Mouse (Mus musculus): Measurements from ENCODE around the gene Dnah2. TPM values are rescaled to one million over a fixed set of nuclear protein-coding genes. Genes with fewer than 3 reads are reported as not detected.
"Not testable (repeated sequence)": the region's sequence is repeated elsewhere in the genome, so short reads cannot be mapped to it uniquely, and the experiment has no call there.

Dnah2 gene
- total RNA-seq, 1 experiment from 2014 or later = 0.12 TPM

- no peak for ATAC-seq (ENCODE audit: extremely low read depth, insufficient number of reproducible peaks, low FRiP score, poor library complexity, severe bottlenecking)
These were observed 145.0 kb downstream of the Dnah2 start for GRCm38 (mm10) chr11:69403691-69404594.

- ATAC-seq (ENCODE audit: extremely low read depth, insufficient number of reproducible peaks, low FRiP score, poor library complexity, severe bottlenecking) = no peak
These were observed 146.9 kb downstream of the Dnah2 start for GRCm38 (mm10) chr11:69401987-69402386.

GRCm38 (mm10) chr11:69401210-69401637, 147.7 kb downstream of the Dnah2 start:
- ATAC-seq (ENCODE audit: extremely low read depth, insufficient number of reproducible peaks, low FRiP score, poor library complexity, severe bottlenecking) = peak; percentile 85

DNA sequence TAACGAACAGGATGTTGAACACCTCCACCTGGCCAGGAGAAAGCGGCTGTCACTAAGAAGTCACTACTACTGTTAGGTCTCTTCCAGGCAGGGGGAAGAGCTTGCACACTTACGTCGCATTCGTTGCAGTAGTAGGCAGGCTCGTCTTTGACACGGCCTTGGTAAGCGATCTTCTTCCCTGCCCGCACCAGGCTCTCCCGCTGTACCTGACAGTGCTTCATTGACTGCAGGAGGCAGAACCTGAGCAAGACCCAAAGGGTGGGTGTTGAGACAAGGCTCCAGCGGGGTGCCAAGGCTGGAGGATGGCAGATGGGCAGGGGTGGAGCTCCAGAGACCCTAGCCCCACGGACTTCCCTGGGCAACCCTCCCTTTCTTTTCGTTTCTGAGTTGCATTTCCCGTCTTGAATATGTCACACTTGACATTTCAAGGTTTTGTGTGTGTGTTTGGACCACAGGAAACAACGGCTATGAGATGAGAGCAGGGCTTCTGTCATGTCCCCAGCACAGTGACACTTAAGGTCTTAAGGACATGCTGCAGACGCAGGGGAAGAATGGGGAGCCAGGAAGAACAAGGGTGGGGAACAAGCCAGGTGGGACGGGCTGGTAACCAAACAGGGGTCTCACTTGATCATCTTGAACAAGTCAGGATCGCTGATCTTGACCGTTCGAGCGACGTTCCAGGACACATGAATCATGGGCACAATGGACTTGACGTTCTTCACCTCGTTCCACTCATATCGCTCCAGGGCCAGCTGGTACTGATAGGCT, 148.6 kb downstream of the Dnah2 start:
- ATAC-seq (ENCODE audit: extremely low read depth, insufficient number of reproducible peaks, low FRiP score, poor library complexity, severe bottlenecking) = no peak

DNA sequence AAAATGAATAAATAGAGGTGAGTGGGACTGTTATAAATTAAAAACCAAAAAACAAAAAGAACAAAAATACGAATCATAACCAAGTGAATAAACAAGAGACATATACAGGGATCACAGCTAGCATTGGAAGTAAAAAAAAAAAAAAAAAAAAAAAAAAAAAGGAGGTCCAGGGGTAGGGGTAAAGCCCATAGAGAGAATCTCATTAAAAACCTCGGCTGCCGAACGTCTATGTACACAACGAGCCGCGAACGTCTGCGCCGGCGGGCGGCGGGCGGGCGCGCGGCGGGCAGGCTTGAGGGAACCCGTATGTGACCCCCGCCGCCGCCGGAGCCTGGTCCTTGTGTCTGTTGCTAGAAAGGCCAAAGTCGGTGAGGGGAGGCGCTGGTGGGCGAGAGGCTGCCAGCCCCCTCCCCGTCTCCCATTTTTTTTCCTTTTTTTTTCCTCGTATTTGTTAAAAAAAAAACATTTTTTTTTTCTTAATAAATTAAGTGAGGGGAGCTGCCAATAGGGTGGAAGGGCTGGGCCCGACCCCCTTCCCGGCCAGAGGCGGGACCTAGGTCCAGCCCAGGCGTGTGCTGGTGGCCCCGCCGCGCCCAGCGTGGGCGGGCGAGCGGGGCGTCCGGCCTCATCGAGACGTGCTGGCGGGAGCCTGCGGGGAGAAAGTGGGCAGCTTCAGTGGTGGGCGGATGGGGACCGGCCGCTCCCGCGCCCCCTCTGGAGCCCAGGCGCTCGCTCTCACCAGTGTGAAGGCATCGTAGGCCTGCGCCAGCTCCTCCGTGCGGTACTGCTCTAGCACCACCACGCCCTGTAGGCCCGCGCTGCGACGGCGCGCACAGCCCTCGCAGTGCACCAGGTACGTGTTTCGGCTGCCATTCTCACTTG, 149.5 kb downstream of the Dnah2 start:
- ATAC-seq (ENCODE audit: extremely low read depth, insufficient number of reproducible peaks, low FRiP score, poor library complexity, severe bottlenecking) = no peak

- no peak for ATAC-seq (ENCODE audit: extremely low read depth, insufficient number of reproducible peaks, low FRiP score, poor library complexity, severe bottlenecking)
These were observed 150.3 kb downstream of the Dnah2 start for GRCm38 (mm10) chr11:69398486-69399200.

- ATAC-seq (ENCODE audit: extremely low read depth, insufficient number of reproducible peaks, low FRiP score, poor library complexity, severe bottlenecking) = no peak
These were observed 150.9 kb downstream of the Dnah2 start, which contains the start of gene Tmem88 for GRCm38 (mm10) chr11:69398059-69398458. TSS of gene Tmem88 (minus strand) at chr11:69398234.

DNA sequence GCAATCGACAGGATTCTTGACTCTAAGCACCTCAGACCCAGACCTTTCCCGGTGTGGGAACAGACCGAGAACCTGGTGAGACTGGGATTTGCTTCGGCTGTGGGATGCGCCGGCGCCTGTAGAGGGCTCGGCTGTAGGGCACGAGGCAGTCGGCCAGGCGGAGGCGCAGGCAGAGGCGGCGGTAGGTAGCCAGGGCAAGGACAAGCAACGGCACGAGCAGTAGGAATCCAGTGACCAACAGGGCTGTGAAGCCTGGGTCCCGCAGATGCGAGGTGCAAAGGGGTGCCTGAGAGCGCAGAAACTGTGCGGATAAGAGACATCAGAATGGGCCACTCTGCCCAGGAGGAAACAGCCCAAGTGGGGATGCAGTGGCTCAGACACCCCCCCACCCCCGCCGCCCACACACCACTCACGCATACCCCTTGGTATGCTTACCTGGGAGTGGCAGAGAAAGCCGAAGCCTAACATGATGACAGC, 151.3 kb downstream of the Dnah2 start:
- no peak for ATAC-seq (ENCODE audit: extremely low read depth, insufficient number of reproducible peaks, low FRiP score, poor library complexity, severe bottlenecking)

GRCm38 (mm10) chr11:69396772-69397171, 152.1 kb downstream of the Dnah2 start:
- no peak for ATAC-seq (ENCODE audit: extremely low read depth, insufficient number of reproducible peaks, low FRiP score, poor library complexity, severe bottlenecking)

- ATAC-seq (ENCODE audit: extremely low read depth, insufficient number of reproducible peaks, low FRiP score, poor library complexity, severe bottlenecking) = peak; percentile 77
These were observed 153.1 kb downstream of the Dnah2 start for GRCm38 (mm10) chr11:69395634-69396373.

- ATAC-seq (ENCODE audit: extremely low read depth, insufficient number of reproducible peaks, low FRiP score, poor library complexity, severe bottlenecking) = peak; percentile 58
These were observed 153.7 kb downstream of the Dnah2 start, which contains the start of the genes Naa38 and Cyb5d1 for GRCm38 (mm10) chr11:69395235-69395633. TSS of gene Naa38 (plus strand) at chr11:69395487. TSS of gene Cyb5d1 (minus strand) at chr11:69395631.

DNA sequence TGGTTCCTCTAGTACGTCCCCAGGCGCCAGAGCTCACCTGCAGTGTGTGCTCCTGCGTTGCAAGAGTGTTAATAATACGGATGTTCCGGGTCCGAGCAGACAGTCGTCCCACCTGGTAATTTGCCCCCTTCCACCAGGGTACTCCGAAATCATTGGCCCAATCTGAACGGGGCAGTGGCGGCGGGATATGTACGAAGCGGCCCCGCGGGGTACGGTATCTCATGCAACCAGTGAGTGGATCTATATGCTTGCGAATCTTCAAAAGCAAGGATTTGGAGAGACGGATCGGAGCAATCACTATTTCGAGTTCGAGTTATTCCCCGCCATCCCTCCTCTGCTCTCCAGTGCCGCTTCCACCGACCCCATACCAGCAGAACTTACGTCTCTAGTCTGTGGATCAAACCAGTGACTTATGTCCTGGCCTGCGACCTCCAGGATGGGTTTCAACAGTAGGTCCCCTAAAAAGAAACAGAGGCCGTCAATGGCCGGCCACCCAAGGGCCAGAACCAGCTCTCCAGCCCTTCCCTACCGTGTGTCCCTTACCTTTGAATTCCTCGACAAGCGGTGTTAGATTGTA, 154.2 kb downstream of the Dnah2 start:
- ATAC-seq (ENCODE audit: extremely low read depth, insufficient number of reproducible peaks, low FRiP score, poor library complexity, severe bottlenecking) = not testable (repeated sequence)

DNA sequence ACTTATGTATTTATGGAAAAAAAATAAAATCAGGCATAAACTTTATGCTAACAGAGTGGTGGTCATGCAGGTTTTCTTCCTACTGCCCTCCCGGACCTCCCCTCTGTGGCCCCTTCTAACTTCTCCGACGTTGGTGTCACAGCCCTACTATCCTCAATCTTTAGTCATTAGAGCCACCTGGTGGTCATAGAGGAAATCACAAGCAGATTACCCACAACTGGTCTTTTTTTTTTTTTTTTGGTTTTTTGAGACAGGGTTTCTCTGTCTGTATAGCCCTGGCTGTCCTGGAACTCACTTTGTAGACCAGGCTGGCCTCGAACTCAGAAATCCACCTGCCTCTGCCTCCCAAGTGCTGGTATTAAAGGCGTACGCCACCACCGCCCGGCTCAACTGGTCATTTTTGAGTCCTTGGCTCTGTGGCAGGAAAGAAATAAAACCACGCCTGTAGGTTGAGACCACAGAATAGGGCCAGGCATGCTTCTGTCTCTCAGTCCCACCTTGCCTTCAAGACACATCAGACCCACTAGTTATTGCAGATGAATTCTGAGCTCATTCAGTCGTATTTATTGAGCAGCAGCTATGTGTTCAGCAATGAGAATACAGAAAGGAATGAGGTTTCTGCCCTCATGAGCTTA, 158.4 kb downstream of the Dnah2 start:
- peak; percentile 50; the same call in 1 of the 2 replicates for ATAC-seq (ENCODE audit: extremely low read depth, insufficient number of reproducible peaks, low FRiP score, poor library complexity, severe bottlenecking)

- ATAC-seq (ENCODE audit: extremely low read depth, insufficient number of reproducible peaks, low FRiP score, poor library complexity, severe bottlenecking) = no peak
These were observed 159.1 kb downstream of the Dnah2 start for GRCm38 (mm10) chr11:69389531-69390399.

DNA sequence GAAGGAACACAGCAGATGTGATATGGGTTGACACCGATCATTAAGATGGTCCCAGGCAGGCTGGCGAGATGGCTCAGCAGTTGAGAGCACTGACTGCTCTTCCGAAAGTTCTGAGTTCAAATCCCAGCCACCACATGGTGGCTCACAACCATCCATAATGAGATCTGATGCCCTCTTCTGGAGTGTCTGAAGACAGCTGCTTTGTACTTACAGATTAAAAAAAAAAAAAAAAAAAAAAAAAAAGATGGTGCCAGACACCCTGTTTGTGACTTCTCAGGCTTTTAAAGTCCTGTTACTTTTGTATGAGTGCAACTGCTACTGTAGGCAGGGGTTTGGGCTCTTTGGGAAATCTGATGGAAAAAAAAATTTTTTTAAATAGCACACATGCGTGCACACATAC, 160.2 kb downstream of the Dnah2 start:
- ATAC-seq (ENCODE audit: extremely low read depth, insufficient number of reproducible peaks, low FRiP score, poor library complexity, severe bottlenecking) = no peak

DNA sequence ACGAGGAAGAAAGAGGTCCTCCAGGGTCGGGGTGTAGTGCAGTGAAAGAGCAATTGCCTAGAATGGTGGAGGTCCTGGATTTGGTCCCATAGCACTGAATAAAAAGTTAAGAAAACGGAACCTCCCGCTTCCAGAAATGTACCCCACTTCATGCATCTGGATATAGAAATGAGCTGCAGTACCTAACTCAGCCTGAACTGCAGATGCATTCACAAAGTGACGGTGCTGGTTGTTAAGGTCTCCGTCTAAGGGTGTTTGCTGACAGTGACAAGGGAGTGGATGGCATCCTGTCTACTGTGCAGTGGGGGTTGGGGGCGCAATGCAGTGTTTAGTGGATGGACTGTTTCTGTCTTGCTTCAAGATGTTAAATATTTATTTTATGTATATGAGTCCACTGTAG, 162.2 kb downstream of the Dnah2 start:
- ATAC-seq (ENCODE audit: extremely low read depth, insufficient number of reproducible peaks, low FRiP score, poor library complexity, severe bottlenecking) = no peak
